Mouse (Mus musculus) layer of hippocampus, adult 9-11 months (tissue): ENCODE measurements around the gene Bfsp1.

ENCODE experiments used
- DNase-seq: peaks from one replicate; pipeline ENCODE4 v3.0.0; 2022

The Bfsp1 gene

DNA sequence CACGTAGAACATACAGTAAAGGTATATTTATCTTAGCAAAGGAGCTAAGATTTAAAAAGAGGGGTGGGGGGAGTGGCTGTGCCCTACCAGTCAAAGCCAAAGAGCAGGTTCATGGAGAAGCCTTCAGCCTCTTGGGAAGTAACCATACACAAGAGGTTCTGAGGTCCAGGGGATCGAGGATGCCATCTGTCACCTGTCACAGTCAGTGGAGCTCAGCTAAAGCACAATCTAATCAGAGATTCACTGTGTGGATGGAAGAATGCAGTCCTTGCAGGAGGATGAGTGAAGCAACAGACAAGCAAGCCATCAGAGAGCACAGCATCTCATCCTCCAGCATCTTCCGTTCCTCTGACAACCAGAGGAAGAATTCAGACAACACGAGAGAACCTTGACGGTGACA, 73.1 kb downstream of the Bfsp1 start:
- DNase-seq = no peak

GRCm38 (mm10) chr2:143780310-143780709, 82.7 kb downstream of the Bfsp1 start:
- DNase-seq = no peak
